Mouse (Mus musculus): ENCODE data around the gene Lin37.

Gene Lin37

DNA sequence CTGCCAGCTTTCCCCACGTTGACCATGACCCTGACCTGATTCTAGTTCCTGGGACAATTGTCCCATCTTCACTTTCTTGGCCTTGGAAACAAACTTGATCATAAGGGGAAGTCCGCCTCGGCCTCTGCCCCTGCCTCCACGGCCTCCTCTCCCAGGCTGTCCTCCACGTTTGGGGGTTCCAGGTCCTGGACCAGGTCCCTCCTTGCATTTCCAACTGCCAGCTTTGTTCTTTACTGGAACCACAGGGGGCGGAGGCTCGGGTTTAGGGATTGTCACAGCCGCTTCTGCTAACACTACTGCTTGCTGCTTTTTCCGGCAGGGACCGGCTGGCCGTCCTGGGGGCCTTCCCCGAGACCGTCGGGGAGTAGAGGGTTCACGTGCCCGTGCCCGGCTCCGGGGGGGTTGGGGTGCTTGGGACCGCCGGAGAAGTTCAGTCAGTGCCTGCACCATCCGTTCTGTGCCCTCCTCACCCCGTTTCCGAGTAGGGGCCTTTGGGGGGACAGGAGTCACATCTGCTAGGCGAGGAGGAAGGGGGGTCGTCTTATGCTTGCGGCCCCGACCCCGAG lies 26.9 kb upstream of the Lin37 start:
- DNase-seq = peak in 1 of 2 experiments; percentile 40

DNA sequence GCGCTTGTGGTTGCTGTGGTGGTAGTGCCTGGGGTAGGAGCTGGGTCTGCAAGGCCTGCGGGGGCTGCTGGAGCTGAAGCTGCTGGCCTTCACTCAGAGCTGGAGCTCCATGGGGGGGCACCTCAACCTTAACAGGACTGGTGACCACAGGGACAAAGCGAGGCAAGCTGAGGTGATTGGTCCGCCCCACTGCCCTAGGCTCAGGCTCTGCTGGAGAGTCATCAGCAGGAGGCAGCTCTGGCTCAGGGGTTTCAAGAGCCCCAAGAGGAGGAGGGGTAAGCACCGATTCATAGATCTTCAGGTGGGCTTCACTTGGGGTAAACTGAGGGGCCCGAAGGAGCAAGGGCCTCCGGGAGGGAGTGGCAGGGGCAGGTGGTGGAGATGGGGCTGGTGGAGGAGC lies 25.5 kb upstream of the Lin37 start:
- no peak for DNase-seq

- DNase-seq = no peak
Measured at GRCm38 (mm10) chr7:30584339-30584738, 24.7 kb upstream of the Lin37 start.

- no peak for DNase-seq
Measured at GRCm38 (mm10) chr7:30581547-30581946, 21.9 kb upstream of the Lin37 start.

- DNase-seq = no peak
Measured at GRCm38 (mm10) chr7:30579950-30580349, 20.3 kb upstream of the Lin37 start.

DNA sequence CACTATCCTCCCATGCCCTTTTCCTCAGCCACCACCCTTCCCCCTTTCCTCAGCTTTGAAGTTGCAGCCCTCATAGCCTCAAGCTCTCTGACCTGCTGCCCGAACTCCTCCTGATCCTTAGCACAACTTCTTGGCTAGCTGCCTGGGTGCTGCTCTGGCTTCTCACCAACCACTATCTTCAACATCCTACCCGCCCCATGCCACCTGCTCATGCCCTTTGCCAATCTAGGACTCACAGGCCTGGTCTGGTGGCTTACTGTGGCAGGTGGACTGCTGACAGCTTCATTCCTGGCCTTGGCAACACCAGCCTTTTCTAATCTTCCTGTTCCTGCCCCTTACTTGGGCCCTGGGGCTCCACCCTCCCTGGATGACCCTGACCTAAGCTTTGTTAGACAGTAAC lies 13.3 kb upstream of the Lin37 start:
- DNase-seq = peak; percentile 74 to 79

DNA sequence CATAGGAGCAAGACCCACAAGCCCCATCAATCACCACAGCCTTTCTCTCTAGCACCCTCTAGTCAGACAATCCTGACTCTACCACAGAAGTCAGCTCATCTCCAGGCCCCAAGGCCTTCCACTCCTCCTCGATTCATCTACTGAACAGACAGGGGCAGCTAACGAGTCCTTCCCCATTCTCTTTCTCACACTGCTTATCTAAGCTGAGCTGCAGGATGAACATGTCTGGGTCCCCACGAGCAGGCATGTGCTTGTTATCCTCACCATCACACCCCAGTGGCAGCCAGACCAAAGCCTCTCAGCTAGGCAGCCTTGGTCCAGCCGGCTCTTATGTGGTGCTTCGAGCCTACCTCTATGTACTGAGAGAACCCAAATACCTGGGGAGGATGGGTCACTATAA lies 12.8 kb upstream of the Lin37 start:
- DNase-seq = no peak

DNA sequence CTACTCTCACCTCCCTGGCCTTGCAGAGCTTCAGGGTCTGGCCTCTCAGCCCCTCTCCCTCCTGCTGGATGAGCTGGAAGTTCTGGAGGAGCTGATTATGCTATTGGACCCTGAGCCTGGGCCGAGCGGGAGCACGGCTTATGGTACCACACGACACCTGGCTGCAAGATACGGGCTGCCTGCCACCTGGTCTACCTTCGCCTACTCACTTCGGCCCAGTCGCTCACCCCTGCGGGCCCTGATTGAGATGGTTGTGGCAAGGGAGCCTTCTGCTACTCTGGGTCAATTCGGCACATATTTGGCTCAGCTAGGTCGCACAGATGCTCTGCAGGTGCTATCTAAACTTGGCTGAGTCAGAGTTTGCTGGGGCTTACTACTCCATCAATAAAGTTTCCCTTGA lies 7.9 kb upstream of the Lin37 start:
- DNase-seq = no peak

GRCm38 (mm10) chr7:30566033-30566432 lies 6.4 kb upstream of the Lin37 start:
- no peak for DNase-seq

- DNase-seq = peak in 1 of 2 experiments; percentile 18
Measured at GRCm38 (mm10) chr7:30564970-30565571, 5.4 kb upstream of the Lin37 start, which contains the start of gene Igflr1. Igflr1 (plus strand) TSS chr7:30565427.

GRCm38 (mm10) chr7:30563906-30564280 lies 4.3 kb upstream of the Lin37 start:
- DNase-seq = no peak

- DNase-seq = peak; percentile 95 to 97
Measured at GRCm38 (mm10) chr7:30563117-30563905, 3.7 kb upstream of the Lin37 start, which contains the start of the genes U2af1l4, Gm49396 and Psenen. U2af1l4 (plus strand) TSS chr7:30563301. Gm49396 (plus strand) TSS chr7:30563344. Psenen (minus strand) TSS chr7:30563627.

- no peak for DNase-seq
Measured at GRCm38 (mm10) chr7:30562526-30563116, 3.0 kb upstream of the Lin37 start.

DNA sequence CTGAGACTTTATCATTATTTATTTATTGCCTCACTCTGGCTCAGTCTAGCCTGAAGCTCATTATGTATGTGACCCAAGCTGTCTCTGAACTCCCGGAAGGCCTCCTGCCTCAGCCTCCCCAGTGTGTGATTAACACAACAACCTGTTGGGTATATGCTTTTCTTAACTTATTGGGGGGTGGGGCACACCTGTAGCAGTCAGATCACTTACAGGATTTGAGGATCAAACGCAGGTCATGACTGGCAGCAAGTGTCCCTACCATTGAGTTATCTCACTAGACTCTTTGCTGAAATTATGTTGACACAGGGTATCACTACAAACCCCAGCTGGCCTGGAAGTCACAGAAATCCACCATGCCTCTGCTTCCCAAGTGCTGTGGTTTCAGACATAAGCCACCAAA lies 658 bp upstream of the Lin37 start:
- DNase-seq = peak in 1 of 2 experiments; percentile 18

DNA sequence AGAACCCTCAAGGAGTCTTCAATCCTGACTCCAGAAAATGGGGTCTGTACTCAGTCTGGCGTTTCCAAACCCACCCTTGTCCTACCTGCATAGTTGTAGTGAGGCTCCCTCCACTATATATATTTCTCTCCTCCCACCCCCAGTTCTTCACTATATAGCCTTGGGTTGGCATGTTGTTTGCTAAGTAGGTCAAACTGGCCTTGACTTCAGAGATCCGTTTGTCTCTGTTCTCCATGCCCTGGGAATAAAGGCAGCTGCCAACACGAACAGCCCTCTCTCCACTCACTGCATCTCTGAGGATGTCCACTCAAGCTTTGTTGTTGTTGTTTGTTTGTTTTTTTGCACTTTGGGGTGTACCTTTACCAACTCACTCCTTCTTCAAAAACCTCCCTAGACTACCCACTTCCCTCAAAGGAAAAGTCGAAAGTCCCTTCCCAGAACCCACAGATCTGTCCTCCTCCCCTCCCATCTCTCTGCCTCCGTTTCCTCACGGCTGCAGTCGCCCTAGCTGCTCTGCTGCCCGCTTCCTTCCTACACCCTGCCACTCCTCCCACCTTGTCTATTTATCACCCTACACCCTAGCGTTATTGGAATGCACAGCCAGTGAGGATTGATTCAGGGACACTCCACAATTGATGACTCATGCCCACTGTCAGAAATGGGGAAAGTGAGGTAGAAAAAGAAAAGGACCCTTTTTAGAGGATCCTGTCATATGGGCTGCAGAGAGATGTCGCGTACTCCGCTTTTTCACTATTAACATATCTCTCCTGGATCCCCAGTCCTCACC lies 789 bp downstream of the Lin37 start:
- DNase-seq = no peak

DNA sequence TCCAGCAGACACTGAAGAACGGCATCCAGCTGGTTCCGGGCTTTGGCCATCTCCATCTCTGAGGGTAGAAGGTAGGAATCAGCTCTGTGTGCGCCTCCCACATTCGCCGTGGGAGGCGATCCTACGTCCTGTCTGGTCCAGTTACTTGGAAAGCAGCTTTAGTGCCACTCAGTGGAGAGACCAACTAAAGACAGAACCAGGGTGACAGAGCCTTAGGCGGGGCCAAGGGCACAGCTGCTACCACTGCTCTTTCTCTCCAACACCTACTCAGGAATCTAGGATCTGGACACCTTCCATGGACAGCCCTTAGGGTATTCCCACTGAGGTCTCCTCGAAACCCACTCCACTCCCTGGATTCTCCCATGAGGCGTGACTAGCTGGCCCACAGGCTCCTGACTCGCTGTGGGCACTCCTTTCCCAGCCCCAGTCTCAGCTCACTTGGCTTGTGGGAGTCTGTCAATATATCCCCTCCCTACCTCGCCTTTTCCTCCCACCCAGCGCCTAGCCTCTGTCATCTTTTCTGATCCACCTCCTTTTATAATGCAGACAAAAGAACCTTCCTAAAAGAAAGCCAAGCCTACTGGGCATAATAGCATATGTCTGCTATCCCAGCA lies 1.6 kb downstream of the Lin37 start:
- DNase-seq = peak in 1 of 2 experiments; percentile 20

DNA sequence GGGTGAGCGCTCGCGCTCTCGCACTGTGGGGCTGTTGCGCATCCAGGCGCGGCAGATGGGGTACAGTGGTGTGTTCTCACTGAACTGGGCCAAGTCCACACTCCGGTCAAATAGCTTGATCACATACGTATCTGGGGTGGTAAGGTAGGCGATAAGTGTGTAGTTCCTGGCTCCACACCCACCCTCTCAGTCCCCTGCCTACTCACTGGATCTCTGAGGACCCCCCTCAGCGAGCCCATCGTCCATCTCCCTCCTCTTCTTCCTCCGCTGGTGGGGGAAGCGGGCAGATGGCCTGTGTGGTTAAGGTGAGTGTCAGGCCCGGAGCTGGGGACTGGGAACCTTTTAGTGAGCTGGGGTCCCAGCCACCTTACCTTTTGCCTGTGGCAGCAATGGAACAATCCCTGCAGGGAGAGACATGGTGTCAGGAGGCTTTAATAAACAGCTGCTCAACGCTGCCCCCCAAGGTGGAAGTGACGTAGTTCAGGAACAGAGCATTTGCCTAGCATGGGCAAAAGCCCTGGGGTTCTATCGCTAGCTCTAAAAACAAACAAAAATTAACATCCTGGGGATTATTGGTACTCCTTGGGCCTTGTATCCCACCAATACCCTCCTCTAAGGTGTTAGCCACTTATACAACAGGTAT lies 2.6 kb downstream of the Lin37 start:
- peak in 1 of 2 experiments; percentile 28 for DNase-seq

DNA sequence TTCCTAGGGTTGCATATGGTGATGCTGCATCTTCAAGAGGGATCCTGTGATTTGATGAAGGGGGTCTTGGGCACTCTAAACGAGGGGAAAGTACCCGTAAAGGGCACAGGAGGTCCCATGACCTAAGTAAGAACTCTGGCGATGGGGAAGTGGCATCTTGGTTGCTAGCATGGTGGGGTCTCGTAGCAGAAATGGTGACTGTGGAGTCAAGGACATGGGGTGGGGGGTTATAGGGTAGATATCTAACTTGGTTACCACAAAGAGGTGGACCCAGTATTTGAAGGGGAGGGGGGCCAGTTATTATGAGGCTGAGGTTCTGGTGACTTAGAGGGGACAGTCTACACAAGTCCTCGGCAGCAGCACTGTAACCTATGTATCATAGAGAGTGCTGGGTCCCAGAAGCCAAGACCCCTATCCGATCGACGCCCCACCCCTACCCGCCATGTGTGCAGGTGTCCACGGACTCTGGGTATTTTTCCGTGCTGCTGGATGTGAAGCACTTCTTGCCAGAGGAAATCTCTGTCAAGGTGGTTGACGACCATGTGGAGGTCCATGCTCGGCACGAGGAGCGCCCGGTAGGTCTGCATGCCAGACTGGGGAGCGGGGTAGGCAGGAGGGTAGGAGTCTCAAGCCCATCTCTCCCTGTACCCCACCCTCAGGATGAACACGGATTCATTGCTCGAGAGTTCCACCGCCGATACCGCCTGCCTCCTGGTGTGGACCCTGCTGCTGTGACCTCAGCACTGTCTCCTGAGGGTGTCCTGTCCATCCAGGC lies 5.6 kb downstream of the Lin37 start:
- DNase-seq = no peak

DNA sequence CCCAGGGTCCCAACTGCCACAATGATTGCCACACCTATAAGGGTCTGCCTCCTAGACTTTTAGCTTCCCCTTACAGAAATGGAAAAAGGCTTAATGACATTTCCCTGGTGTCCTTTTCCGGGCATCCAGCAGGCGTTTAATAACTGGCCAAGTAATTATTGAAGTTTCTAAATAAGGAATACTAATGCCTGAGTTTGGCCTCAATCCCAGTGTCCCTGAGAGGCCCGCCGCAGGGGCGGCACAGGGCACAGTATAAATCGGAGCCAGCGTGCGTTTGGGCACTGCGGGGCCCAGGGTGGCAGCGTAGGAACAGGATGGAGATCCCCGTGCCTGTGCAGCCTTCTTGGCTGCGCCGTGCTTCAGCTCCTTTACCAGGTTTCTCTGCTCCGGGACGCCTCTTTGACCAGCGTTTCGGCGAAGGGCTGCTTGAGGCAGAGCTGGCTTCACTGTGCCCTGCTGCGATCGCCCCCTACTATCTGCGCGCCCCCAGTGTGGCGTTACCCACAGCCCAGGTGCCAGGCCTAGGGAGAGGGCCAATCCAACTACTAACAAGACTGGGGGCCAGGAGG lies 6.5 kb downstream of the Lin37 start:
- peak; percentile 61 to 71 for DNase-seq
